Mouse (Mus musculus) stomach, postnatal 0 days (tissue): ENCODE data around the gene Cog1. TPM values are rescaled to one million over a fixed set of nuclear protein-coding genes. Genes with fewer than 3 reads are reported as not detected.
A peak's percentile ranks its signal among the peaks of the same experiment; 100 is the strongest.

ENCODE experiments used
- ATAC-seq: fragments of 200-750 bp; cut with Nextera tagmentation; 2 replicates; pipeline ENCODE4 v1.8.0; 2017; ENCODE audit not compliant: low FRiP score, low TSS enrichment
- DNase-seq: peaks from one replicate; pipeline ENCODE4 v3.0.0-alpha.2; 2016; ENCODE audit warnings: low spot score
- H3K27ac ChIP-seq: fragments of 300-500 bp; sonication (generic); replicated peaks from 2 replicates; pipeline ENCODE4 v1.5.1; 2014; ENCODE audit warnings: mild to moderate bottlenecking, control low read depth
- H3K27me3 ChIP-seq: fragments of 300-500 bp; sonication (generic); 2 replicates; pipeline ENCODE4 v1.6.1; 2014; ENCODE audit warnings: low read length; ENCODE audit not compliant: control insufficient read depth, insufficient read depth
- H3K36me3 ChIP-seq: fragments of 300-500 bp; sonication (generic); 2 replicates; pipeline ENCODE4 v1.6.1; 2014; ENCODE audit warnings: low read length, mixed read lengths; ENCODE audit not compliant: control insufficient read depth, insufficient read depth
- H3K4me1 ChIP-seq: fragments of 300-500 bp; sonication (generic); replicated peaks from 2 replicates; pipeline ENCODE4 v1.6.1; 2014; ENCODE audit warnings: antibody characterized with exemption; ENCODE audit not compliant: control insufficient read depth, insufficient read depth
- H3K4me2 ChIP-seq: fragments of 300-500 bp; sonication (generic); replicated peaks from 2 replicates; pipeline ENCODE4 v1.6.1; 2014; ENCODE audit warnings: low read depth, mild to moderate bottlenecking, control low read depth, moderate library complexity
- H3K4me3 ChIP-seq: fragments of 300-500 bp; sonication (generic); 2 replicates; pipeline ENCODE4 v1.5.1; 2014; ENCODE audit warnings: low read depth, low read length, control low read depth
- H3K9ac ChIP-seq: fragments of 300-500 bp; sonication (generic); 2 replicates; pipeline ENCODE4 v1.6.1; 2014; ENCODE audit warnings: mild to moderate bottlenecking, low read length, control low read depth, mixed read lengths
- H3K9me3 ChIP-seq: fragments of 300-500 bp; sonication (generic); 2 replicates; pipeline ENCODE4 v1.6.1; 2016; ENCODE audit warnings: low read length; ENCODE audit not compliant: control insufficient read depth
- CTCF ChIP-seq: IDR thresholded peaks from 2 replicates; pipeline ENCODE4 v1.5.1; 2016; ENCODE audit warnings: antibody characterized with exemption, low read depth, mild to moderate bottlenecking, moderate library complexity
- EP300 ChIP-seq: optimal IDR thresholded peaks from 2 replicates; pipeline ENCODE3; 2016; ENCODE audit warnings: antibody characterized with exemption
- WGBS: fragments of 180-500 bp; shearing (Covaris S2); extraction: QIAGEN DNeasy Blood & Tissue Kit; methylation state at CpG from one replicate; pipeline ENCODE4 v1.1.7; 2014; 5-methylcytosine and 5-hydroxymethylcytosine counted together
- polyA plus RNA-seq: library from polyadenylated mRNA; unstranded; fragments of >200 nt; fragmentation: Nextera tagmentation; extraction: Ambion mirVana; gene quantifications from 2 replicates; pipeline ENCODE4 v1.2.1, GENCODE M21; 2015

Gene Cog1
- polyA plus RNA-seq, 1 experiment from 2014 or later, result 14.4 TPM

- 0 out of 2 replicates have a peak, but pooled peaks cover 3% of the 10 kb centered on the region for H3K27me3 ChIP-seq
- ATAC-seq (no peak), DNase-seq (no peak)
- TF ChIP-seq CTCF (no peak), EP300 (no peak)
- H3K4me2 ChIP-seq, result peak overlapping the region; percentile 74
- 34% methylated on average over 4 of the region's 4 CpGs for WGBS
- no peaks in the 10 kb centered on the region for H3K9me3 ChIP-seq
- H3K27ac ChIP-seq, result no peak overlapping the region
- H3K9ac ChIP-seq, result peak overlapping the region; percentile 38; the same call in 1 of the 2 replicates
- no peaks in the 10 kb centered on the region for H3K36me3 ChIP-seq
- H3K4me1 ChIP-seq, result 0 out of 2 replicates have a peak, but pooled peaks cover 5% of the 10 kb centered on the region
- H3K4me3 ChIP-seq, result peak overlapping the region; percentile 32; the same call in 1 of the 2 replicates
These were observed 30.7 kb upstream of the Cog1 start for GRCm38 (mm10) chr11:113618303-113618671.

GRCm38 (mm10) chr11:113618672-113619419 is 30.1 kb upstream of the Cog1 start, which contains the start of gene Sstr2:
Gene Sstr2, plus strand, starts transcription at chr11:113619342.
- peak; percentile 63 for ATAC-seq
- WGBS, result under 1% methylated on average over 54 of the region's 54 CpGs
- Histone ChIP-seq H3K27ac (no peak within 1 kb of the TSS), H3K4me1 (0 out of 2 replicates have a peak, but pooled peaks cover 5% of the 10 kb centered on the region), H3K9me3 (no peaks in the 10 kb centered on the region), H3K9ac (peak within 1 kb of the TSS; percentile 41; the same call in 1 of the 2 replicates), H3K4me2 (peak within 1 kb of the TSS; percentile 74), H3K4me3 (peak within 1 kb of the TSS; percentile 32), H3K27me3 (0 out of 2 replicates have a peak, but pooled peaks cover 3% of the 10 kb centered on the region), H3K36me3 (no peaks in the 10 kb centered on the region)
- peak; percentile 84 for DNase-seq
- TF ChIP-seq EP300, result no peak
- no peak for TF ChIP-seq CTCF

GRCm38 (mm10) chr11:113619420-113620080 is 29.4 kb upstream of the Cog1 start:
- DNase-seq, result no peak

GRCm38 (mm10) chr11:113621001-113621400 is 28.0 kb upstream of the Cog1 start:
- 65% methylated on average over 2 of the region's 2 CpGs for WGBS
- DNase-seq (no peak), ATAC-seq (no peak)
- TF ChIP-seq CTCF, result no peak
- no peak for TF ChIP-seq EP300
- Histone ChIP-seq H3K27me3 (0 out of 2 replicates have a peak, but pooled peaks cover 3% of the 10 kb centered on the region), H3K36me3 (no peaks in the 10 kb centered on the region), H3K4me2 (no peak overlapping the region), H3K9ac (no peak overlapping the region), H3K4me1 (0 out of 2 replicates have a peak, but pooled peaks cover 5% of the 10 kb centered on the region), H3K9me3 (no peaks in the 10 kb centered on the region), H3K27ac (no peak overlapping the region), H3K4me3 (no peak overlapping the region)

More at GRCm38 (mm10) chr11:113619420-113620080, 29.4 kb upstream of the Cog1 start:
- TF ChIP-seq EP300 (no peak), CTCF (no peak)
- H3K9ac ChIP-seq, result 0 out of 2 replicates have a peak overlapping the region, but pooled peaks have one; percentile 41
- H3K4me1 ChIP-seq, result 0 out of 2 replicates have a peak, but pooled peaks cover 5% of the 10 kb centered on the region
- H3K4me2 ChIP-seq, result peak overlapping the region; percentile 74
- H3K4me3 ChIP-seq, result peak overlapping the region; percentile 32
- H3K27ac ChIP-seq, result no peak overlapping the region
- H3K9me3 ChIP-seq, result no peaks in the 10 kb centered on the region
- WGBS, result 3% methylated on average over 31 of the region's 31 CpGs
- 0 out of 2 replicates have a peak, but pooled peaks cover 3% of the 10 kb centered on the region for H3K27me3 ChIP-seq
- no peaks in the 10 kb centered on the region for H3K36me3 ChIP-seq
- ATAC-seq, result 0 out of 2 replicates have a peak, but pooled peaks have one; percentile 6

GRCm38 (mm10) chr11:113622028-113622427 is 26.9 kb upstream of the Cog1 start:
- no peak for ATAC-seq

More at GRCm38 (mm10) chr11:113622028-113622427, 26.9 kb upstream of the Cog1 start:
- H3K9ac ChIP-seq, result no peak overlapping the region
- WGBS, result 79% methylated on average over 4 of the region's 4 CpGs
- H3K27me3 ChIP-seq, result 0 out of 2 replicates have a peak, but pooled peaks cover 3% of the 10 kb centered on the region
- no peaks in the 10 kb centered on the region for H3K9me3 ChIP-seq
- no peak for TF ChIP-seq EP300
- TF ChIP-seq CTCF, result no peak
- DNase-seq, result no peak
- no peak overlapping the region for H3K4me2 ChIP-seq
- no peak overlapping the region for H3K4me3 ChIP-seq
- 0 out of 2 replicates have a peak, but pooled peaks cover 5% of the 10 kb centered on the region for H3K4me1 ChIP-seq
- H3K36me3 ChIP-seq, result no peaks in the 10 kb centered on the region
- no peak overlapping the region for H3K27ac ChIP-seq
